Mouse (Mus musculus) megakaryocyte, embryonic 14.5 days (primary cell): ENCODE results near the gene Klhl22.

ENCODE experiments used
- FLI1 ChIP-seq: IDR thresholded peaks from 2 replicates; pipeline ENCODE4 v1.6.1; 2012; ENCODE audit warnings: low read length, inconsistent platforms, mixed read lengths
- GATA1 ChIP-seq: IDR thresholded peaks from 3 replicates; pipeline ENCODE4 v1.6.1; 2012; ENCODE audit warnings: mixed read lengths, low read length, inconsistent platforms, borderline replicate concordance

DNA sequence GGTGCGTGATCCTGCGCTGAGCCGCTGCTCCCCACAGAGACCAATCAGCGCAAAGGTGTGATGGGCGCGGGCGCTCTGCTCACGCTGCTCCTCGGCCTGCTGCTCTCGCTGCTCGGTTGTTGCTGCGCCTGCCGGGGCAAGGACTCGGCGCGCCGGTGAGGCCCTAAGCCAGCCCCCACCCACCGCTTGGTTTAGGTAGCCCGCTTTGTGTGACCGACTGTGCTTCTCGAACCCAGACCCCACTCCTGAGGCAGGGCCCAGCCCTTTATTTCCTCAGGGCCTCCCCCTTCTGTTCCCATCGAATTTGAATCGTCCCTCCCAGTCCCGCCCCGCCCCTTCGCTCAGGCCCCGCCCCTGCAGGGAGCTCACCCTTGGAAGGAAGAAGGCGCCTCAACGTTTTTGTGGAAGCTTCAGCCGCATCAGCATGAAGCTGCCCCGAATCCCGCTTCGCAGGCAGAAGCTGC lies 45.1 kb downstream of the Klhl22 start:
- TF ChIP-seq GATA1, result no peak
- no peak for TF ChIP-seq FLI1
